Mouse (Mus musculus): Measurements from ENCODE around the gene Rasal1.
A peak's percentile ranks its signal among the peaks of the same experiment; 100 is the strongest.

DNA sequence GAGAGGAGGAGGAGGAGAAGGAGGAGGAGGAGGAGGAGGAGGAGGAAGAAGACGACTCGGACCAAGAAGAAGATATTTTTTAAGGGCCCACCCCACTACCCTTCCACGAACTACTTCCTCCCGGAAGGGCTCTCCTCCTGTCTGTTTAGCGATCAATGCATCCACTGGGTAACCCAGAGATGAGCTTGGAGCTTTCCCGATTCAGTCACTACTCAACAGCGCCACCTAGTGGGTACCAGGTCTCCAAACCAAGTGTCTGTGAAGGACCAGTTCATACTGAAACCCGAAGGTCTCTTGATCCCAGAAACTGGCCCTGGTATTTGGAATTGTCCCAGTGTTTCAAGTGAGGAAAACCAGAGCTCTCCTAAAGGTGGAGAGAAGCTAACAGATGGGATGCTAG, 42.9 kb upstream of the Rasal1 start:
- TF ChIP-seq POLR2A (IDR thresholded peaks at IDR 0.05; ENCODE audit: borderline replicate concordance, extremely low read depth, insufficient read depth, insufficient read length, poor library complexity, severe bottlenecking) (peak; percentile 27; the same call in 1 of the 2 replicates), CTCF (IDR thresholded peaks at IDR 0.05; ENCODE audit: borderline replicate concordance, extremely low read depth, insufficient read depth, insufficient read length) (peak; percentile 88)
